Mouse (Mus musculus): ENCODE data around the gene Nceh1. TPM values are rescaled to one million over a fixed set of nuclear protein-coding genes. Genes with fewer than 3 reads are reported as not detected.

Nceh1 gene
- total and polyA plus RNA-seq, 3 experiments, result 8.5 to 11.8 (median 9.2) TPM

GRCm38 (mm10) chr3:27323551-27323950 is 140.8 kb downstream of the Nceh1 start:
- in situ Hi-C loops (cut with MboI; ENCODE audit: low pct_ligation_motif_present, low pct_unique_long_range_greater_than_20kb, low sequenced_read_pairs) (no loop called here), dilution Hi-C loops (cut with MboI; ENCODE audit: extremely low pct_ligation_motif_present, extremely low pct_unique_long_range_greater_than_20kb, low sequenced_read_pairs) (no loop called here)
- TF ChIP-seq CHD1 (IDR thresholded peaks at IDR 0.05; ENCODE audit: low read depth, low read length) (no peak), ZKSCAN1 (IDR thresholded peaks at IDR 0.05; ENCODE audit: borderline replicate concordance, low read depth, low read length) (no peak), NELFE (IDR thresholded peaks at IDR 0.05; ENCODE audit: low read depth, low read length) (no peak), MEF2A (IDR thresholded peaks at IDR 0.05; ENCODE audit: borderline replicate concordance, low read depth, low read length) (no peak), HCFC1 (IDR thresholded peaks at IDR 0.05; ENCODE audit: low read depth, low read length) (no peak), MAFK (IDR thresholded peaks at IDR 0.05; ENCODE audit: insufficient replicate concordance, low read length) (no peak), POLR2AphosphoS2 (IDR thresholded peaks at IDR 0.05; ENCODE audit: low read depth, low read length) (no peak), ZMIZ1 (IDR thresholded peaks at IDR 0.05; ENCODE audit: low read depth, low read length) (no peak)
- H3K4me1 ChIP-seq (ENCODE audit: control insufficient read depth in 1 of 2, insufficient read depth in 2 of 2), result peaks cover 20 to 36% of the 10 kb centered on the region in 2 experiments
- no peak overlapping the region for H3K27ac ChIP-seq (ENCODE audit: insufficient read depth, low read depth)
- H3K36me3 ChIP-seq (replicated peaks in 1 of 2; ENCODE audit: control insufficient read depth in 1 of 2, insufficient read depth in 1 of 2, low read length in 1 of 2), result no peaks in the 10 kb centered on the region
- H3K9ac ChIP-seq (ENCODE audit: insufficient read depth, low read depth), result no peak overlapping the region
- H3K27me3 ChIP-seq (replicated peaks), result no peaks in the 10 kb centered on the region
- no peaks in the 10 kb centered on the region for H3K9me3 ChIP-seq (replicated peaks; ENCODE audit: low read length)
- H3K4me2 ChIP-seq (ENCODE audit: insufficient read depth, low read depth, poor library complexity, severe bottlenecking), result peak overlapping the region; percentile 30; the same call in 1 of the 2 replicates
- DNase-seq (ENCODE audit: extremely low read depth), result no peak
- no peaks in the 10 kb centered on the region for H3K79me2 ChIP-seq (replicated peaks; ENCODE audit: control insufficient read depth, extremely low read depth, insufficient read depth, poor library complexity, severe bottlenecking)
- no peak overlapping the region for H3K4me3 ChIP-seq (replicated peaks in 1 of 3; ENCODE audit: low read depth in 2 of 3, low read length in 2 of 3, poor library complexity in 1 of 3)

DNA sequence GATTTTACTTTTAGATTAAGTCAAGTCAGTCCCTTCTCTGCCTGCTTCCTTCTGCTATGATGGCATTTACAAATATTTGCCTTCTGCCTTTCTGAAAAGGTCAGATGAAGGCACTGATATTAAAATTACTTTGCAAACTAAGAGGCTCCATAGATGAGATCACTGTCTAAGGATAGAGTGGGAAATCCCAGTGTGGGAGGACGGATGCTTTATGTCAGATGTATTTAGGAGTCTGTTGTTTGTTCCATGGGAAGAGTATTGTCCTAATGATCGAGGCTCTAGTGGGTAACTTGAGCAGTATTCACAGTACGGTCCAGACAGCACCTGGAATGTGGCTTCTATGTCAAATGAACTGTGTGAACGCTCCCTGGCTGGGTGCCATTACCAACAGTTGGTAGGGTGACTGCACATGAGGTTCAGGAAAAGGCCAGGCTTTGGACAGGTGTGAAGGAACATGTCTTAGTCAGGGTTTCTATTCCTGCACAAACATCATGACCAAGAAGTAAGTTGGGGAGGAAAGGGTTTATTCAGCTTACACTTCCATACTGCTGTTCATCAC is 143.9 kb downstream of the Nceh1 start:
- Histone ChIP-seq H3K36me3 (replicated peaks in 1 of 2; ENCODE audit: control insufficient read depth in 1 of 2, insufficient read depth in 1 of 2, low read length in 1 of 2) (no peaks in the 10 kb centered on the region), H3K9me3 (replicated peaks; ENCODE audit: low read length) (no peaks in the 10 kb centered on the region), H3K4me1 (ENCODE audit: control insufficient read depth in 1 of 2, insufficient read depth in 2 of 2) (peaks cover 22 to 28% of the 10 kb centered on the region in 2 experiments), H3K4me3 (replicated peaks in 1 of 3; ENCODE audit: low read depth in 2 of 3, low read length in 2 of 3, poor library complexity in 1 of 3) (no peak overlapping the region), H3K4me2 (ENCODE audit: insufficient read depth, low read depth, poor library complexity, severe bottlenecking) (no peak overlapping the region), H3K79me2 (replicated peaks; ENCODE audit: control insufficient read depth, extremely low read depth, insufficient read depth, poor library complexity, severe bottlenecking) (no peaks in the 10 kb centered on the region), H3K27ac (ENCODE audit: insufficient read depth, low read depth) (no peak overlapping the region), H3K9ac (ENCODE audit: insufficient read depth, low read depth) (no peak overlapping the region), H3K27me3 (replicated peaks) (no peaks in the 10 kb centered on the region)
- DNase-seq (ENCODE audit: extremely low read depth), result peak; percentile 30
- dilution Hi-C loops (cut with MboI; ENCODE audit: extremely low pct_ligation_motif_present, extremely low pct_unique_long_range_greater_than_20kb, low sequenced_read_pairs) (no loop called here), in situ Hi-C loops (cut with MboI; ENCODE audit: low pct_ligation_motif_present, low pct_unique_long_range_greater_than_20kb, low sequenced_read_pairs) (no loop called here)
- no peak for TF ChIP-seq SMC3 (IDR thresholded peaks at IDR 0.05; ENCODE audit: low read depth, low read length)
- TF ChIP-seq JUN (IDR thresholded peaks at IDR 0.05; ENCODE audit: insufficient read depth, low read depth, low read length), result peak; percentile 34; the same call in 1 of the 2 replicates
- TF ChIP-seq USF1 (IDR thresholded peaks at IDR 0.05; ENCODE audit: low read depth, low read length), result no peak
- TF ChIP-seq RAD21 (IDR thresholded peaks at IDR 0.05; ENCODE audit: low read depth, low read length), result no peak
- TF ChIP-seq MAZ (IDR thresholded peaks at IDR 0.05; ENCODE audit: low read depth, low read length), result no peak
- TF ChIP-seq MEF2A (IDR thresholded peaks at IDR 0.05; ENCODE audit: borderline replicate concordance, low read depth, low read length), result peak; percentile 70
